14 mouse cellular contexts compared by ENCODE assay signal in the genomic region with DNA sequence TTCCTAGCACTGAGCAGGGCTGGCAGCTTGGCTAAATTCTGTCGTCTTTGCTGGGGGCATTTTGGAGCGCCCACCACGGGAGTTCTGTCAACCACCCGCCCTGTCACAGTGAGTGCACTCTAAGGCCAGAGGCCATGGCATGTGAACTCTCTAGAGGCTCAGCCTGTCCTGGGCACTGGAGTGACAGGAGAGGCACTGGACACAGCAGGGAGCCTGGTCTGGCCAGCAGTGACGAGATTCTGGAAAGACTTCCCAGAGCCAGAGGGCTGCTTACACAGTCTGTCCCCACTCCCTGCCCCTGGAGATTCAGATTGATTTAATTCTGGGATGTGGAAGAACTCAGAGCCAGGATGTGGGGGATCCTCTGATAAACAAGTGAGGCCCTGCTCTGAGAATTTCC.
DNase-seq lines count a peak whose midpoint lies in the region; ATAC-seq lines count a peak whose summit lies in the region.
"Had no signal": no experiment of that assay in that cellular context is flagged by ENCODE, and none has a peak within 500 bp of the region (broad histone marks: within the 10 kb centered on the region; RNA-seq: fewer than 3 reads in every experiment).

No protein-coding gene starts in this region.

- H3K27ac ChIP-seq in embryonic facial prominence, embryonic 11.5 days (replicated peaks; ENCODE audit: low read depth, low read length) = no peak overlapping the region
- H3K27ac ChIP-seq in embryonic facial prominence, embryonic 10.5 days (replicated peaks) = no peak overlapping the region; the same call in 1 of the 2 replicates
- no peak overlapping the region for H3K27ac ChIP-seq in kidney, embryonic 16.5 days (ENCODE audit: low read length)
- no peak overlapping the region for H3K27ac ChIP-seq in hindbrain, embryonic 11.5 days (ENCODE audit: low read depth, low read length)
- 0 out of 2 replicates have a peak overlapping the region, but pooled peaks have one; percentile 13 for H3K27ac ChIP-seq in midbrain, embryonic 14.5 days (replicated peaks; ENCODE audit: low read depth, low read length)
- H3K27ac ChIP-seq: kidney, postnatal 0 days; neural tube, embryonic 12.5 days had no signal

- H3K9me3 ChIP-seq in embryonic facial prominence, embryonic 11.5 days (replicated peaks; ENCODE audit: control insufficient read depth, low read length) = no peaks in the 10 kb centered on the region
- H3K9me3 ChIP-seq in embryonic facial prominence, embryonic 10.5 days = no peaks in the 10 kb centered on the region
- no peaks in the 10 kb centered on the region for H3K9me3 ChIP-seq in kidney, embryonic 16.5 days (ENCODE audit: low read length)
- H3K9me3 ChIP-seq in hindbrain, embryonic 11.5 days (ENCODE audit: control insufficient read depth, low read length) = no peaks in the 10 kb centered on the region
- no peaks in the 10 kb centered on the region for H3K9me3 ChIP-seq in midbrain, embryonic 14.5 days (ENCODE audit: control insufficient read depth, low read length)
- H3K9me3 ChIP-seq: heart, embryonic 12.5 days; neural tube, embryonic 12.5 days had no signal

- WGBS in embryonic facial prominence, embryonic 11.5 days = 42% methylated on average over 5 of the region's 5 CpGs
- 37% methylated on average over 5 of the region's 5 CpGs for WGBS in embryonic facial prominence, embryonic 10.5 days
- WGBS in kidney, embryonic 16.5 days = 39% methylated on average over 5 of the region's 5 CpGs
- WGBS in hindbrain, embryonic 11.5 days = 33% methylated on average over 5 of the region's 5 CpGs
- WGBS in midbrain, embryonic 14.5 days = 44% methylated on average over 5 of the region's 5 CpGs

- H3K4me3 ChIP-seq in embryonic facial prominence, embryonic 11.5 days (ENCODE audit: low read depth, low read length) = no peak overlapping the region
- no peak overlapping the region for H3K4me3 ChIP-seq in embryonic facial prominence, embryonic 10.5 days
- H3K4me3 ChIP-seq in kidney, embryonic 16.5 days (ENCODE audit: low read length) = no peak overlapping the region
- no peak overlapping the region for H3K4me3 ChIP-seq in hindbrain, embryonic 11.5 days (ENCODE audit: low read depth, low read length)
- H3K4me3 ChIP-seq in midbrain, embryonic 14.5 days (replicated peaks; ENCODE audit: low read depth, low read length) = no peak overlapping the region
- H3K4me3 ChIP-seq: erythroblast, embryonic 14.5 days; heart, embryonic 12.5 days; neural tube, embryonic 12.5 days had no signal

- H3K27me3 ChIP-seq in embryonic facial prominence, embryonic 11.5 days (ENCODE audit: control insufficient read depth, insufficient read depth, low read length) = no peaks in the 10 kb centered on the region
- H3K27me3 ChIP-seq in embryonic facial prominence, embryonic 10.5 days (replicated peaks; ENCODE audit: low read depth, poor library complexity, severe bottlenecking) = peaks cover 5% of the 10 kb centered on the region; the same call in 1 of the 2 replicates
- no peaks in the 10 kb centered on the region for H3K27me3 ChIP-seq in kidney, embryonic 16.5 days (ENCODE audit: insufficient read depth, low read length)
- no peaks in the 10 kb centered on the region for H3K27me3 ChIP-seq in hindbrain, embryonic 11.5 days (ENCODE audit: control insufficient read depth, insufficient read depth, low read length)
- H3K27me3 ChIP-seq in midbrain, embryonic 14.5 days (ENCODE audit: control insufficient read depth, insufficient read depth, low read length) = no peaks in the 10 kb centered on the region
- H3K27me3 ChIP-seq: heart, embryonic 12.5 days; neural tube, embryonic 12.5 days had no signal

- no peak for DNase-seq in embryonic facial prominence, embryonic 11.5 days (ENCODE audit: low spot score)
- DNase-seq in embryonic facial prominence, embryonic 10.5 days (ENCODE audit: low spot score) = no peak
- no peak for DNase-seq in kidney, adult 18-20 months
- DNase-seq in hindbrain, embryonic 11.5 days (ENCODE audit: low spot score) = no peak
- DNase-seq in midbrain, embryonic 14.5 days = no peak
- DNase-seq in spleen, postnatal 4 days (ENCODE audit: low spot score in 2 of 2) = no peak
- no peak for DNase-seq in adrenal gland, adult 18-20 months (ENCODE audit: low spot score in 2 of 2)
- DNase-seq: B cell, adult 2 months; spleen, adult 18-20 months had no signal

- peak; percentile 61; the same call in 1 of the 2 replicates for ATAC-seq in embryonic facial prominence, embryonic 11.5 days (replicated peaks; ENCODE audit: insufficient number of reproducible peaks, low FRiP score, low TSS enrichment, low read depth)
- peak; percentile 44; the same call in 1 of the 2 replicates for ATAC-seq in kidney, embryonic 16.5 days (ENCODE audit: low FRiP score, low TSS enrichment)
- 0 out of 2 replicates have a peak, but pooled peaks have one; percentile 41 for ATAC-seq in hindbrain, embryonic 11.5 days (ENCODE audit: low FRiP score)
- no peak for ATAC-seq in midbrain, embryonic 14.5 days (ENCODE audit: low FRiP score, low TSS enrichment)

- H3K36me3 ChIP-seq in embryonic facial prominence, embryonic 11.5 days (replicated peaks; ENCODE audit: control insufficient read depth, insufficient read depth, low read depth, low read length) = no peaks in the 10 kb centered on the region
- peaks cover 50% of the 10 kb centered on the region for H3K36me3 ChIP-seq in embryonic facial prominence, embryonic 10.5 days (replicated peaks)
- H3K36me3 ChIP-seq in kidney, embryonic 16.5 days (ENCODE audit: insufficient read depth, low read length) = no peaks in the 10 kb centered on the region; the same call in 1 of the 2 replicates
- no peaks in the 10 kb centered on the region for H3K36me3 ChIP-seq in hindbrain, embryonic 11.5 days (ENCODE audit: control insufficient read depth, insufficient read depth, low read length)
- H3K36me3 ChIP-seq in midbrain, embryonic 14.5 days (ENCODE audit: control insufficient read depth, insufficient read depth, low read length) = no peaks in the 10 kb centered on the region

- no peaks in the 10 kb centered on the region; the same call in 1 of the 2 replicates for H3K4me1 ChIP-seq in embryonic facial prominence, embryonic 11.5 days (ENCODE audit: control insufficient read depth, insufficient read depth, low read length)
- peaks cover 66% of the 10 kb centered on the region for H3K4me1 ChIP-seq in embryonic facial prominence, embryonic 10.5 days
- H3K4me1 ChIP-seq in kidney, embryonic 16.5 days (ENCODE audit: insufficient read depth, low read length) = peaks cover 28% of the 10 kb centered on the region
- H3K4me1 ChIP-seq in hindbrain, embryonic 11.5 days (replicated peaks; ENCODE audit: control insufficient read depth, insufficient read depth, low read length) = peaks cover 20% of the 10 kb centered on the region
- peaks cover 55% of the 10 kb centered on the region for H3K4me1 ChIP-seq in midbrain, embryonic 14.5 days (ENCODE audit: control insufficient read depth, insufficient read depth, low read length)

- H3K9ac ChIP-seq in embryonic facial prominence, embryonic 11.5 days (replicated peaks; ENCODE audit: low read length) = no peak overlapping the region
- no peak overlapping the region for H3K9ac ChIP-seq in kidney, embryonic 16.5 days (replicated peaks; ENCODE audit: low read length)
- no peak overlapping the region for H3K9ac ChIP-seq in hindbrain, embryonic 11.5 days (ENCODE audit: low read depth, low read length)
- H3K9ac ChIP-seq in midbrain, embryonic 14.5 days (replicated peaks; ENCODE audit: low read length) = no peak overlapping the region
- H3K9ac ChIP-seq: heart, embryonic 12.5 days; neural tube, embryonic 12.5 days had no signal

- no peak overlapping the region for H3K4me2 ChIP-seq in embryonic facial prominence, embryonic 11.5 days (ENCODE audit: low read depth, low read length)
- no peak overlapping the region for H3K4me2 ChIP-seq in kidney, embryonic 16.5 days (replicated peaks; ENCODE audit: low read depth, low read length)
- H3K4me2 ChIP-seq in hindbrain, embryonic 11.5 days (replicated peaks; ENCODE audit: low read depth, low read length) = no peak overlapping the region
- no peak overlapping the region for H3K4me2 ChIP-seq in midbrain, embryonic 14.5 days (ENCODE audit: low read length)
- H3K4me2 ChIP-seq: heart, embryonic 12.5 days; neural tube, embryonic 12.5 days had no signal
